Mouse (Mus musculus): Measurements from ENCODE around the gene Smyd3. TPM values are rescaled to one million over a fixed set of nuclear protein-coding genes. Genes with fewer than 3 reads are reported as not detected.

The Smyd3 gene
- polyA plus RNA-seq, 1 experiment: 3.7 TPM

DNA sequence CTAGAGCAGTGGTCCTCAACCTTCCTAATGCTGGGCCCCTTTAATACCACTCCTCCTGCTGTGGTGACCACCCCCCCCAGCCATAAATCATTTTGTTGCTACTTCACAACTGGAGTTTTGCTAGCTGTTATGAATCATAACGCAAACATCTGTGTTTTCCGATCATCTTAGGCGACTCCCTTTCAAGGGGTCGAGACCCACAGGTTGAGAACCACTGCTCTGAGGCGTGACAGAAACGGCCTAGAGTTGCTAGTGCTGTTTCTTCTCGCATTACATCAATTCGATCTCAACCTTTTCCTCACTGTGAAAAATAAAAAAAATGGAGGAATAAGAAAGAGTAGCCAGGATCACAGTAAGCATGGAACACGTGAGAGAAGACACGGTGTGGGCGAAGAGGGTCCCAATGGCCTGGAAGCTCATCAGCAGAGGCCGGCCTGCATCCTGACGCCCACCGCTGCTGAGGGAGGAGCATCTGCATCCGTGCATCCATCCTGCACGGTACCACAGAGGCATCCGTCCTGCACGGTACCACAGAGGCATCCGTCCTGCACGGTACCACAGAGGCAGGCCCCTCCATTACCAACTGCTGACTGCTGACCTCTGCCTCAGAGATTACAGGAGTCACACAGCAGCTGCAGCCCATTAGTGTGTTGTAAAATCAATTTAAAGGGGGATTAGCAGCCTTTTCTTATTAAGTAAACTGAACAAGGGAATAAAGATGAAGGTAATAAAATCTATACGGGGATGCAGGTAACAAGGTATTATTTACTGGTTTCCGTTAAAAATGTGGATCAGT, 56.6 kb downstream of the Smyd3 start:
- DNase-seq (ENCODE audit: low read depth): no peak

DNA sequence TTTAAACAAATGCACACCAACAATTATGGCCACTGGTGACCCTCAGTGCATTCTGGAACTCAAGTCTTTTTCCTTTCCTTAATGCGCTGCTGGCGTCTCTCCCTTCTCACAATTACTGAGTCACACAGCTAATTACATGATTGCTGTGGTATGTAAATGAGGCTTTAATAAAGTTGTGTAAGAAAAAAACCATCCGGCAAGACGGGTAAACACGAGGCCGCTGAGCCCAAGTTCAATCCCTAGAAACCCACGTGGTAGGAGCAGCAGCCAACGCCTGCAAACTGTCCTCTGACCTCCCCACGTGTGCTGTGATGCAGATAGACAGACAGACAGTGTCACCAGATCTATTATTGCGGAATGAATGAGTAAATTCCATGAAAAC, 58.9 kb downstream of the Smyd3 start:
- DNase-seq (ENCODE audit: low read depth): no peak

- DNase-seq (ENCODE audit: low read depth): no peak
Measured at GRCm38 (mm10) chr1:179458236-179458986, 59.4 kb downstream of the Smyd3 start.

- no peak for DNase-seq (ENCODE audit: low read depth)
Measured at GRCm38 (mm10) chr1:179454600-179454999, 63.2 kb downstream of the Smyd3 start.

- DNase-seq (ENCODE audit: low read depth): no peak
Measured at GRCm38 (mm10) chr1:179451211-179451610, 66.6 kb downstream of the Smyd3 start.

DNA sequence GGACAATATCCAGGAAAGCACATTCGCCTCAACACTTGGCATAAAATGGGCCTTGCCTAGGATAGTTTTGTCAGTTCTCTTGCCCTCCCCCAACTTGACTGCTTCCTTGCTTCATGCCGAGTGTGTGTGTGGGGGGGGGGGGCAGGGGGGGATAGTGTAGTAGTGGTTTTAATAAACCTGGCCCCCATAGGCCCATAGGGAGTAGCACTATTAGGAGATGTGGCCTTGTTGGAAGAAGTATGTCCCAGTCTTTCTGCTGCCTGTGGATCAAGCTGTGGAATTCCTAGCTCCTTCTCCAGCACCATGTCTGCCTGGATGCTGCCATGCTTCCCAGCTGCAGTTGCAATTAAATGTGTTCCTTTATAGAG, 71.0 kb downstream of the Smyd3 start:
- no peak for DNase-seq (ENCODE audit: low read depth)

- DNase-seq (ENCODE audit: low read depth): no peak
Measured at GRCm38 (mm10) chr1:179446127-179446844, 71.6 kb downstream of the Smyd3 start.

GRCm38 (mm10) chr1:179443835-179444234, 74.0 kb downstream of the Smyd3 start:
- no peak for DNase-seq (ENCODE audit: low read depth)

DNA sequence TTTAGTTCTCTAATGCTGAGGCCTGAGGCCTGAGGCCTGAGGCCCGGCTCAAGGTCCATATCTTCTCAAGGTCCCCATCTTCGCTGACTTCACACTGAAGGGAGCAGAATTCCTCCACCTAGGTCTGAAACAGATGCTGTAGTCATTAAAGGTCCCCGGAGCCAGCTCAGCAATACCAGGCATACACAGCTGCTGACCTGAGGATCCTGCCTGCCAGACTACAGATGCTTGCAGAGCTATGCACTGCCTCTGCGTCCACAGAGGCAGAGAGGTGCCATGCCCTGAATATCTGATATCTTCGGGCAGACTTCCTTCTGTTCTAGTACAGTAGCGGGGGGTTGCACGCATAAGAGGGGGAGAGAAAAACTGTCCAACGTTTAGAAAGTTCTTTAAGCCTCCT, 74.4 kb downstream of the Smyd3 start:
- DNase-seq (ENCODE audit: low read depth): no peak

DNA sequence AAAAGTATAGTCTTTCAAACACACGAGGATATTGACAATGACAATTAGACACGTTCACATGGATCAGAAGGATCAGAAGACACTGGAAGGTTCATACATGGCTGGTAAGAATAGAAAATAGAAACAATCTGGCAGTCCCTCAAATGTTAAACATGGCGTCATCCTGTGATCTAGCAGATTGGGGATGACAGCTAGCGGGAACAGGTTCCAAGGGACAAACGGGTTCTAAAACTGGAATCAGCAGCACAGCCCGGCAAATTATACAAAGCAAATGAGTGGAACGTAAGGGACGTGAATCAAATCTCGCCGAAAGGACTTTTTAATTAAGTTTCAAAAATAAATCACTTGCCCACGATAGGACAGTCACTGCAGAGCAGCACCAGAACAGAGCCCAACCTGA, 81.2 kb downstream of the Smyd3 start:
- DNase-seq (ENCODE audit: low read depth): no peak

DNA sequence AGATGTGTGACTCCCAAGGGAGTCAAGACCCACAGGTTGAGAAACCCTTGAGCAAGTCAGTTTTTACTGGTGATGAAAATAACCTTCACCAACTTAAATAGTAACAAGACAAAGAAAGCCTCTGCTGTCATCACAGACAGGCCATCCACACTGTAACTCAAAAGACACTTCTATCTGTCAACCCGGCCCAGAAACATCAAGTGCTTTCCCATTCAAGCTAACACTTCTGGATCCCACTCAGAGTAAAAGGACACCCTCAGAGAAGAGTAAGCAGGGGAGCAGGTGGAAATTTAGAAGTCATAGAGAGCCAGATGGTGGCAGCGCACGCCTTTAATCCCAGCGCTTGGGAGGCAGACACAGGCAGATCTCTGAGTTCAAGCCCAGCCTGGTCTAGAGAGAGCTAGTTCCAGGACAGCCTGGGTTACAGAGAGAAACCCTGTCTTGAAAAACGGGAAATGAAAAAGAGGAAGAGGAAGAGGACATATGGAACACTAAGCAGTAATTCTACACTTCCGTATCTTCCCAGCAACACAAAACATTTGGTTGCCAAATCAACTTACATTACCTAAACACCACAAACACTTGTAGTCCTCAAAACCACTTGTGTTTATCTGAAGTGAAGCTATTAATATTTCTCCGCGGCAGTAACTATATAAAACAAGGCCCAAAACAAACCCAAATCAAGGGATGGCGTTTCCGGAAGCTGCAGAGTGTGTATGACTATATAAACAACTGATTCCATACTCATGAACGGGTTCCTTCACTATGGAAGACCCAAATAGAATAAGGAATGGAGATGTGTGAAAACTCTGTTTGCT, 83.2 kb downstream of the Smyd3 start:
- no peak for DNase-seq (ENCODE audit: low read depth)

DNA sequence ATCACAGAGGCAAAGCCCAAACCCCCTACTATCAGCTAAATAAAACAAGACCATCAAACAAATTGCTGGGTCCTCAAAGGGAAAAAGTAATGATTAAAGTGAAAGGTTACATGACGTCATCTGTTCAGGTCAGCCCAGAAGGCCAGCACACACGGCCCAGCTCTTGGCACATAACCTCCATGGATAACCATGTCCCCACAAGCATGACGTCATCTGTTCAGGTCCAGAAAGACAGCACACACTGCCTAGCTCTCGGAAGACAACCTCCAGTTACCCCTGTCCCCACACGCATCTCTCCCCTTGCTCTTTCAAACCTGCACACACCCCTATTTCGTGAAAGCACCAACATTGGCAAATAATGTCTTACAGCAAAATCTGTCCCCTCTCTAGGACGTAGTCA, 84.0 kb downstream of the Smyd3 start:
- DNase-seq (ENCODE audit: low read depth): no peak

DNA sequence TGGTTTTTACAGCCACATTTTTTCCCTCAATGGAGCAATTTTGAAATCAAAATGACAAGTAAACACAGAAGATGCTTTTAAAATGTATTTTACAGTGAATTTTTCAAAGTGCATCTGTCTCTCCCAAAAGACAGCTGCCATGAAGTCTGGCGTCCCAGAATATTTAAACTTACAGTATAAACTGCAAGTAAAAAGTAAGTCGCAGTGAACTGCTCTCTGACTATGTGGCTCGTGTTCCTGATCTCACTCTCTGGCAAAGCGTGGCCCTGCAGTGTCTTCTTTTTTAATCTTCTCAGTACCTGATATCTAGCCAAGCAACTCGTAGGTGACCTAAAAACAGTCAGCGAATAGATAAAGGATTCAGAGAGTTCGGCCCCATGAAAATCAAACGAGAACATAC, 84.5 kb downstream of the Smyd3 start:
- DNase-seq (ENCODE audit: low read depth): no peak

GRCm38 (mm10) chr1:179430077-179430476, 87.8 kb downstream of the Smyd3 start:
- no peak for DNase-seq (ENCODE audit: low read depth)

- no peak for DNase-seq (ENCODE audit: low read depth)
Measured at GRCm38 (mm10) chr1:179424879-179425472, 92.9 kb downstream of the Smyd3 start.

- no peak for DNase-seq (ENCODE audit: low read depth)
Measured at GRCm38 (mm10) chr1:179419091-179419490, 98.8 kb downstream of the Smyd3 start.

DNA sequence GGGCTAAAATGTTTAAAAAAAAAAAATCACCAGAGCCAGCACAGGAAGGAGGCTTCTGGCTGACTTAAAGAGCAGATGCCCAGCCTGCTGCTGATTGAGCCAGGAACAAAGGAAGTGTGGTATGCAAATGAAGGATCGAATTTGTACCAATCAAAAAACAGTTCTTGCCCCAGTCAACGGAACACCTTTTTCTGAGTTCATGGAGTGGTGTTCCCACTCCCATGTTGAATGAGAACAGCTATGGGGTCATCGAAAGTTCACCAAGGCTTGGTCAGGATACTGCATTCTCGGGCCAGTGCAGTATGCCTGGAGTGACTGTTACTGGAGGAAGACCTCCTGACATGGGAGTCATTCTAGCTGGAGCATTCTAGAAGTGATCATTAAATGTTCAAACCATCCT, 109.8 kb downstream of the Smyd3 start:
- no peak for DNase-seq (ENCODE audit: low read depth)

DNA sequence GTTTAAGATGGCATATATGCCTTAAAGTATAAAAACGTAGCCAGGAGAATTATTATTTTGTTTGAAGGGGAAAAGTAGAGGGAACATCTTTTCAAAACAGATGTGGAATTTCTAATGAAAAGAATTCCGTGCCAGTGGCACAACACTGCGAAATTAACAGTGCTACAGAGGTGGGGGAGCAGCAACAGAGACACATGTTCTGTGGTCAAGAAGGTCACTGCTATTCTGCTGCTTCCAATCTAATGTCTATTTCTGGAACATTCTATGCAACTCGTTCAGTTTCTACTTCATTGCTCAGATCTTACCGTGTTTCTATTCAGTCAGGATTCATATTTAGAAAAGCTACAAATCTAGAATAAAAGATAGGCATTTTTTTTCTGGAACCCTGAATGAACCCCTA, 117.0 kb downstream of the Smyd3 start:
- DNase-seq (ENCODE audit: low read depth): no peak

GRCm38 (mm10) chr1:179398639-179399038, 119.2 kb downstream of the Smyd3 start:
- no peak for DNase-seq (ENCODE audit: low read depth)

- no peak for DNase-seq (ENCODE audit: low read depth)
Measured at GRCm38 (mm10) chr1:179386237-179386975, 131.4 kb downstream of the Smyd3 start.

- no peak for DNase-seq (ENCODE audit: low read depth)
Measured at GRCm38 (mm10) chr1:179385691-179386090, 132.2 kb downstream of the Smyd3 start.
